11 mouse cellular contexts compared by ENCODE assay signal in the genomic region with DNA sequence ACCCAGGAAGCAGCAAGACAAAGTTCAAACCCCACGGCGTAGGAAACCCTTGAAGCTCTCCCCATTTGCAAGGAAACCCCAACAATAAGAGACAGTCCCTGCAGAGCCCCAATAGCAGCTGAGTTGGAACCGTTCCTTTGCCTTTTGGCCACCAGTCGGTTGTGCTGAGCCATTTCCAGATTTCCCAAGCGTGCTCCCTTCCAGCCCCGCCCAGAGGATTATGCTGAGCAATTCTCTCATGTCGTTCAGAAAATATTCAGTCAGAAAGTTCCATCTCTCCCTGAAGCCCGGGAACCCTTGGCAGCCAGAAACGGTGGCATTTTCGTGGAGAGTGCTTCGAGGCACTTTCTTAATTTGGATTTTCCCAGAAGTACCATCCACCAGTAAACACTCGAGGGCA.
DNase-seq lines count a peak whose midpoint lies in the region; ATAC-seq lines count a peak whose summit lies in the region.
"Had no signal": no experiment of that assay in that cellular context is flagged by ENCODE, and none has a peak within 500 bp of the region (broad histone marks: within the 10 kb centered on the region; RNA-seq: fewer than 3 reads in every experiment).

No protein-coding gene starts in this region.

- no peaks in the 10 kb centered on the region for H3K9me3 ChIP-seq in kidney, embryonic 14.5 days (ENCODE audit: control insufficient read depth, low read length)
- H3K9me3 ChIP-seq: limb, embryonic 15.5 days; megakaryocyte, embryonic 14.5 days; neural tube, embryonic 13.5 days had no signal

- no peak overlapping the region for H3K4me2 ChIP-seq in kidney, embryonic 14.5 days (replicated peaks; ENCODE audit: low read depth, low read length)
- H3K4me2 ChIP-seq: limb, embryonic 15.5 days; neural tube, embryonic 13.5 days had no signal

- H3K4me1 ChIP-seq in kidney, embryonic 14.5 days (ENCODE audit: control insufficient read depth, insufficient read depth, low read length) = no peaks in the 10 kb centered on the region
- H3K4me1 ChIP-seq: limb, embryonic 15.5 days; neural tube, embryonic 13.5 days had no signal

- DNase-seq in kidney, postnatal 14 days = peak; percentile 1
- DNase-seq in cerebellum, adult 8-10 months = peak; percentile 1
- peak; percentile 34 for DNase-seq in gastrocnemius, adult 18-20 months (ENCODE audit: low spot score)
- DNase-seq in lung, postnatal 10 days = peak; percentile 46
- no peak for DNase-seq in left cerebral cortex, postnatal 14 days (ENCODE audit: low spot score in 2 of 2)
- DNase-seq in frontal cortex, postnatal 25 days (ENCODE audit: low spot score in 2 of 2) = no peak
- DNase-seq: thymus, adult 2 months had no signal

- H3K4me3 ChIP-seq in kidney, embryonic 14.5 days (ENCODE audit: low read length) = no peak overlapping the region
- H3K4me3 ChIP-seq: limb, embryonic 15.5 days; megakaryocyte, embryonic 14.5 days; neural tube, embryonic 13.5 days had no signal

- no peaks in the 10 kb centered on the region for H3K27me3 ChIP-seq in kidney, embryonic 14.5 days (ENCODE audit: control insufficient read depth, insufficient read depth, low read length)
- H3K27me3 ChIP-seq: limb, embryonic 15.5 days; neural tube, embryonic 13.5 days had no signal

- 87% methylated on average over 12 of the region's 12 CpGs for WGBS in kidney, embryonic 14.5 days

- H3K36me3 ChIP-seq in kidney, embryonic 14.5 days (ENCODE audit: control insufficient read depth, insufficient read depth, low read length) = no peaks in the 10 kb centered on the region
- H3K36me3 ChIP-seq: limb, embryonic 15.5 days; neural tube, embryonic 13.5 days had no signal

- ATAC-seq in kidney, embryonic 14.5 days (ENCODE audit: low FRiP score, low TSS enrichment) = no peak

- intact Hi-C loops in left cerebral cortex, postnatal 14 days (cut with DNase I) = no loop called here

- H3K27ac ChIP-seq in kidney, embryonic 14.5 days (ENCODE audit: low read depth, low read length) = no peak overlapping the region
- H3K27ac ChIP-seq: limb, embryonic 15.5 days; neural tube, embryonic 13.5 days had no signal

- no peak overlapping the region for H3K9ac ChIP-seq in kidney, embryonic 14.5 days (ENCODE audit: low read depth, low read length)
- H3K9ac ChIP-seq: limb, embryonic 15.5 days; neural tube, embryonic 13.5 days had no signal

Comparison
In these comparisons a context has a peak if more than half of its experiments do, and no peak if none do; other contexts are left out.
1. DNase-seq: peak in kidney, postnatal 14 days (single experiment), cerebellum, adult 8-10 months (single experiment), gastrocnemius, adult 18-20 months (single experiment) and lung, postnatal 10 days (single experiment); none in left cerebral cortex, postnatal 14 days (0 of 2) and frontal cortex, postnatal 25 days (0 of 2).